Mouse (Mus musculus): ENCODE measurements around the gene Slit3. TPM values are rescaled to one million over a fixed set of nuclear protein-coding genes. Genes with fewer than 3 reads are reported as not detected.

Gene Slit3
- total and polyA plus RNA-seq, 2 experiments: 0.09 to 0.12 TPM

DNA sequence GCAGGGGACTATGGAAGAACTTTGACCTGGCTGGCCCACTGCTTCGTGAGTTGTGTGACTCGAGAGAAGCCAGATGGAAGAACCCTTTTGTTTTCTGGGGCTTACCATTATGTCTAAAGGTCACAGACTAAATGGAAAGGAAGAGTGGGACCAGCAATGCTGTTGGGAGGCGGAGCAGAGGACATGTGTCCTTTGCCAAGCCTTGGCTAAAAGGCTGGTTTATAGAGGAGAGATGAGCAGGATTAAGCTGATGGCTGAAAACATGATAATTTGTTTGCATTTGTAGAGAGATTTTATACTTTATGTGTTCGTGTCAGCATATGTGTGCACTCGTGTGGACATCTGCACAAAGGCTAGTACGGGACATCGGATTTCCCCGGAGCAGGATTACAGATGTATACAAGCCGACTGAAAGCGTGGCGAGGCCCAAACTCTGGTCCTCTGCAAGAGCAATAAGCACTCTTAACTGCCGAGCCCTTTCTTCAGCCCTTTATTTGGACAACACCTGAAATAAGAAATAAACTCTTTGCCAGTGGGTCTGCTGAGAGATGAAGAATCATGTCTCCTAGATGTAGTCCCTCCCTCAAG lies 197.5 kb downstream of the Slit3 start:
- Histone ChIP-seq H3K4me3 (ENCODE audit: insufficient read depth, low read depth, low read length) (no peak overlapping the region), H3K9ac (ENCODE audit: low read depth, low read length) (no peak overlapping the region)
- WGBS: 87% methylated on average over 12 of the region's 12 CpGs

DNA sequence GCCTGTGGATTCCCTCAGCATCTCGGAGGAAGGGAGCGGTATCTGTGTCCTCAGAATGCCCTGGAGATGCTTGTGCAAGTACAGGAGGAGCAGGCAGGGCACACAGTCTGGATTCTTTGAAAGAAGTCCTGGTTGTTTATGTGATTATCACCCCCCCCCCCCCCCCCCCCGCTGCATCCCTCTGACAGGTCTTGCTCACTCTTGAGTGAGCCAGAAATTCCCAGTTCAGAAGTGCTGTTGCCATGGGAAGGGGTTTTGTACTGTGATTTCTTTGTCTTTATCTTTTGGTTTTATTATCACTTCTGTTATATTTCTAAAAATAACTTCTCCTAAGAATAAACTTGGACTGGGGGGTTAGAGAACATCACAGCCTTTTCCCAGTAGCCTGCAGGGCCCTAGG lies 199.5 kb downstream of the Slit3 start:
- TF ChIP-seq CTCF (IDR thresholded peaks at IDR 0.05; ENCODE audit: low read depth, low read length) (no peak), POLR2A (IDR thresholded peaks at IDR 0.05; ENCODE audit: extremely low read depth, insufficient read depth, low read length) (no peak)
- no peaks in the 10 kb centered on the region for H3K36me3 ChIP-seq (ENCODE audit: control insufficient read depth, insufficient read depth, low read length)
- WGBS: 84% methylated on average over 3 of the region's 3 CpGs
- H3K27ac ChIP-seq (replicated peaks; ENCODE audit: insufficient read depth, low read depth, low read length): no peak overlapping the region
- DNase-seq (ENCODE audit: extremely low read depth, low read depth, low spot score): no peak
- H3K9ac ChIP-seq (ENCODE audit: low read depth, low read length): no peak overlapping the region
- no peak overlapping the region for H3K4me3 ChIP-seq (ENCODE audit: insufficient read depth, low read depth, low read length)
- no peaks in the 10 kb centered on the region for H3K79me2 ChIP-seq (ENCODE audit: control insufficient read depth, insufficient read depth, low read length)
- H3K27me3 ChIP-seq (ENCODE audit: control insufficient read depth, insufficient read depth, low read length): no peaks in the 10 kb centered on the region
- H3K4me1 ChIP-seq (ENCODE audit: control insufficient read depth, insufficient read depth, low read length): no peaks in the 10 kb centered on the region

More for the DNA sequence above, 197.5 kb downstream of the Slit3 start:
- Histone ChIP-seq H3K79me2 (ENCODE audit: control insufficient read depth, insufficient read depth, low read length) (no peaks in the 10 kb centered on the region), H3K27ac (replicated peaks; ENCODE audit: insufficient read depth, low read depth, low read length) (no peak overlapping the region), H3K4me1 (ENCODE audit: control insufficient read depth, insufficient read depth, low read length) (no peaks in the 10 kb centered on the region), H3K27me3 (ENCODE audit: control insufficient read depth, insufficient read depth, low read length) (no peaks in the 10 kb centered on the region), H3K36me3 (ENCODE audit: control insufficient read depth, insufficient read depth, low read length) (no peaks in the 10 kb centered on the region)
- DNase-seq (ENCODE audit: extremely low read depth, low read depth, low spot score): no peak
- no peak for TF ChIP-seq CTCF (IDR thresholded peaks at IDR 0.05; ENCODE audit: low read depth, low read length)
- no peak for TF ChIP-seq POLR2A (IDR thresholded peaks at IDR 0.05; ENCODE audit: extremely low read depth, insufficient read depth, low read length)

DNA sequence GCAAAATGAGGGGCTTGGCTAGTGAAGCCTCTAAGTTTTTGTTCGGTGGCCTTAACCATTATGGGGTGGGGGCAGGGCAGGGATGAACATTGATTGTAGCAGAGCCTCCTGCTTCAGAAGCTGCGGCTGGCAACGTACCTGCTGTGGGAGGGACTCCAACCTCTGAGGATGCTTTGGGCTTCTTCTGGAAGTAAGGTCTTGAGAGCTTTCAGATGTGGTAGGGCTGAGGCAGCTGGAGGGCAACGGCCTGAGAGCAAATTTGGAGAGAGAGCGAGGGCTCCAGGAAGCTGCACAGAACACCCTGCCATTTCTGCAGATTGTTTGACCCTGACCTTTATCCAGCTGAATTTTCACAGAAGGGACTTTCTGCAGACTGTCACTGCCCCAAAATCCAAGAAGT lies 203.4 kb downstream of the Slit3 start:
- H3K36me3 ChIP-seq (ENCODE audit: control insufficient read depth, insufficient read depth, low read length): no peaks in the 10 kb centered on the region
- H3K4me3 ChIP-seq (ENCODE audit: insufficient read depth, low read depth, low read length): no peak overlapping the region
- H3K27ac ChIP-seq (replicated peaks; ENCODE audit: insufficient read depth, low read depth, low read length): no peak overlapping the region
- WGBS: 51% methylated on average over 5 of the region's 5 CpGs
- H3K79me2 ChIP-seq (ENCODE audit: control insufficient read depth, insufficient read depth, low read length): no peaks in the 10 kb centered on the region
- no peaks in the 10 kb centered on the region for H3K27me3 ChIP-seq (ENCODE audit: control insufficient read depth, insufficient read depth, low read length)
- H3K9ac ChIP-seq (ENCODE audit: low read depth, low read length): no peak overlapping the region
- no peak for DNase-seq (ENCODE audit: extremely low read depth, low read depth, low spot score)
- TF ChIP-seq CTCF (IDR thresholded peaks at IDR 0.05; ENCODE audit: low read depth, low read length): no peak
- no peak for TF ChIP-seq POLR2A (IDR thresholded peaks at IDR 0.05; ENCODE audit: extremely low read depth, insufficient read depth, low read length)
- no peaks in the 10 kb centered on the region for H3K4me1 ChIP-seq (ENCODE audit: control insufficient read depth, insufficient read depth, low read length)

DNA sequence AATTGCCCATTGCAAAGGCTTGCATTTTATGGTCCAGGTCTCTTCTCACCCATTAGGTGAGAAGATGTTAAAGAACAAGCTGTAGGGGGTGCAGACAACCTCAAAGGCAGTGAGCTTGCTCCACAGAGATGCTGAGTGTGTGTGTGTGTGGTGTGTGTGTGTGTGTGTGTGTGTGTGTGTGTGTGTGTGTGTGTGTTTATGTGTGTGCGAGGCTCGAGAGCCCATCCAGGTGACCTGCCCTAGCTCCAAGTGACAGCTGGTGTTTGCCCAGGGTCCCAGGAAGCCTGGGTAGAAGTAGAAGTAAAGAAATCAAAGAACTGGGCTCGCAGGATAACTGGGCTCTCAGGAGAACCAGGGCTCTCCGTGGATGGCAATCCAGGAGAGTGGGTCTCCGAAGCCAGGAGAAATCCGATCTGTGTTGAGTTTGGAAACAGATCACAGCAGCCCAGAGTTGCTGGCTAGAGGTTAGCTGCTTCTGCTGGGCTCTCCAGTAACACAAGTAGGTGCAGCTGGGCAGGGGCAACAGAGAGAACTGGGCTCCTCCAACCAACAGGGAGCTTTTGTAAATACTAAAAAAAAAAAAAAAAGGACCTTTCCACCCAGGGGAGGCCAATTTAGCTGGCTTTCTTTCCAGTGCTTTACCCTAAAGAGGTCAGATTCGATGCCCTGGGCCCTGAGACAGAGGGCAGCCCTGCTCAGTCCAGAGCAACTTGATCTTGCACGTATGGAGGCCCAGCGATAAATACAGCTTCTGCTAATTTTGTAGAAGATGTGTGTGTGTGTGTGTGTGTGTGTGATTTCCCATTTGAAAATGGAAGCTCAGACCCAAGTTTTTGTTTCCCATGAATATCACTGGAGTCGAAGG lies 204.3 kb downstream of the Slit3 start:
- Histone ChIP-seq H3K4me1 (ENCODE audit: control insufficient read depth, insufficient read depth, low read length) (no peaks in the 10 kb centered on the region), H3K4me3 (ENCODE audit: insufficient read depth, low read depth, low read length) (no peak overlapping the region), H3K79me2 (ENCODE audit: control insufficient read depth, insufficient read depth, low read length) (no peaks in the 10 kb centered on the region), H3K27ac (replicated peaks; ENCODE audit: insufficient read depth, low read depth, low read length) (no peak overlapping the region), H3K9ac (ENCODE audit: low read depth, low read length) (no peak overlapping the region), H3K27me3 (ENCODE audit: control insufficient read depth, insufficient read depth, low read length) (no peaks in the 10 kb centered on the region), H3K36me3 (ENCODE audit: control insufficient read depth, insufficient read depth, low read length) (no peaks in the 10 kb centered on the region)
- no peak for DNase-seq (ENCODE audit: extremely low read depth, low read depth, low spot score)
- 54% methylated on average over 10 of the region's 10 CpGs for WGBS
- TF ChIP-seq CTCF (IDR thresholded peaks at IDR 0.05; ENCODE audit: low read depth, low read length) (no peak), POLR2A (IDR thresholded peaks at IDR 0.05; ENCODE audit: extremely low read depth, insufficient read depth, low read length) (no peak)

DNA sequence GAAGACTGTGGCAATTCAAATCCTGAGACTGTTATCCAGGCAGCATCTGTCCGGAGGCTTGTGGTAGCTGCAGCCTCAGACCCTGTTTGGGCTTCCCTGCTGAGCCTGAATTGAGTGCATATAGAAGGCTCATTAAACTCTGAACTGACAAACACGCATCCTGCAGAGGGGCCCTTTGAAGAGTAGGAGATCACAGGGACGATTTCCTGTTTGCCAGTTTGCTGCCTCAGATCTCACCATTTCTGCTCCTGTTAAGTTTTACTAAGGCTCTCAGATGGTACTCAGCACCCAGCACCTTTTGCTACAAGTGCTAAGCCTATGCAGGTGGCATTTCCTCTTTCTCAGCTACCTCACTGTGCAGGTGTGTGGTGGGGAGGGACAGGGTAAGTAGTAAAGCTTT lies 205.3 kb downstream of the Slit3 start:
- Histone ChIP-seq H3K4me1 (ENCODE audit: control insufficient read depth, insufficient read depth, low read length) (no peaks in the 10 kb centered on the region), H3K27ac (replicated peaks; ENCODE audit: insufficient read depth, low read depth, low read length) (no peak overlapping the region), H3K27me3 (ENCODE audit: control insufficient read depth, insufficient read depth, low read length) (no peaks in the 10 kb centered on the region), H3K79me2 (ENCODE audit: control insufficient read depth, insufficient read depth, low read length) (no peaks in the 10 kb centered on the region), H3K36me3 (ENCODE audit: control insufficient read depth, insufficient read depth, low read length) (no peaks in the 10 kb centered on the region), H3K4me3 (ENCODE audit: insufficient read depth, low read depth, low read length) (no peak overlapping the region), H3K9ac (ENCODE audit: low read depth, low read length) (no peak overlapping the region)
- no peak for TF ChIP-seq CTCF (IDR thresholded peaks at IDR 0.05; ENCODE audit: low read depth, low read length)
- no peak for TF ChIP-seq POLR2A (IDR thresholded peaks at IDR 0.05; ENCODE audit: extremely low read depth, insufficient read depth, low read length)
- DNase-seq (ENCODE audit: extremely low read depth, low read depth, low spot score): no peak
- WGBS: 44% methylated on average over 3 of the region's 3 CpGs

DNA sequence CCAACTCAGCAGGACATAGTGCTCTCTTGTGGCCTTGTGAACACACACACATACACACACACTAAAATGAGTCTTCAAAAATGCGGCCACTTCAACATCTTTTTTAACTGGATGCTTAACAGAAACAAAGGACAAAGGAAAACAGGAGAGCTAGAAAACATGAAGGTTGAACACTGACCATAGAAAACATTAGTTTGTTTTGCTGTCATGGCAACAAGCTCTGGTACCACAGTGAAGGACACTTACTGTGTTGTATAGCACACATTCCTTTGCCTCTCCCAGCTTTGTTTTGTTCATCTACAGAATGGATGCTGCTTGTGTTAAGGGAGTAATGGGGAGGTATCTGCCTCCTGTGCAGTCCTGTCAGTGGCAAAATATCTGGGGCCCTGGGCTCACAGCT lies 206.9 kb downstream of the Slit3 start:
- no peaks in the 10 kb centered on the region for H3K4me1 ChIP-seq (ENCODE audit: control insufficient read depth, insufficient read depth, low read length)
- no peak overlapping the region for H3K4me3 ChIP-seq (ENCODE audit: insufficient read depth, low read depth, low read length)
- no peak overlapping the region for H3K9ac ChIP-seq (ENCODE audit: low read depth, low read length)
- H3K79me2 ChIP-seq (ENCODE audit: control insufficient read depth, insufficient read depth, low read length): no peaks in the 10 kb centered on the region
- 91% methylated on average over 1 of the region's 1 CpGs for WGBS
- no peaks in the 10 kb centered on the region for H3K27me3 ChIP-seq (ENCODE audit: control insufficient read depth, insufficient read depth, low read length)
- no peak for TF ChIP-seq POLR2A (IDR thresholded peaks at IDR 0.05; ENCODE audit: extremely low read depth, insufficient read depth, low read length)
- TF ChIP-seq CTCF (IDR thresholded peaks at IDR 0.05; ENCODE audit: low read depth, low read length): no peak
- H3K36me3 ChIP-seq (ENCODE audit: control insufficient read depth, insufficient read depth, low read length): no peaks in the 10 kb centered on the region
- no peak overlapping the region for H3K27ac ChIP-seq (replicated peaks; ENCODE audit: insufficient read depth, low read depth, low read length)
- DNase-seq (ENCODE audit: extremely low read depth, low read depth, low spot score): no peak
